Mouse (Mus musculus): ENCODE measurements around the gene Dgkh.
"Not testable (repeated sequence)": the region's sequence is repeated elsewhere in the genome, so short reads cannot be mapped to it uniquely, and the experiment has no call there.

- TF ChIP-seq CHD2 (IDR thresholded peaks at IDR 0.05; ENCODE audit: low read depth, low read length); HCFC1 (IDR thresholded peaks at IDR 0.05; ENCODE audit: borderline replicate concordance, insufficient read depth, low read length); MAFK (IDR thresholded peaks at IDR 0.05; ENCODE audit: insufficient read depth, low read depth, low read length): not testable (repeated sequence)
Observed at GRCm38 (mm10) chr14:78554830-78555229, 177.7 kb downstream of the Dgkh start.

All from ES-E14 (cell line).